In the genomic region with DNA sequence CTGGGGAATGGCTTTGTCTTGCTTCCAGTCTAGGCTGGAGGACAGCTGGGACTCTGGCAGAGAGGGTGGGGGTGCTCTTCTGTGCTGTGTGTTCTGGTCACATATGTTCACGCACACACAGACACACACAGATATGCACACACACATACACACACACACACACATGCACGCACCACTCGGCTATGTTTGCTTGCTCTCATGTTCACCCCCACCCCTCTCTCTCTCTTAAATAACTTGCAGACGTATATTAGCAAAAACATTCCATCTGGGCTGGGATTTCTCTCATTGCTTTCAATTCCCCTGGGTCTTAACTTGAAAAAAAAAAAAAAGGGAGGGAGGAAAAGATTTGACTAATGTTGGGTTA, we compare ENCODE assay signal across 10 mouse cellular contexts. TPM values are rescaled to one million over a fixed set of nuclear protein-coding genes. Genes with fewer than 3 reads are reported as not detected.
DNase-seq lines count a peak whose midpoint lies in the region; ATAC-seq and TF ChIP-seq lines count a peak whose summit lies in the region.
"Had no signal": no experiment of that assay in that cellular context is flagged by ENCODE, and none has a peak within 500 bp of the region (broad histone marks: within the 10 kb centered on the region; RNA-seq: fewer than 3 reads in every experiment).

No protein-coding gene starts in this region.

- no peak overlapping the region for H3K4me3 ChIP-seq in forebrain, embryonic 13.5 days
- no peak overlapping the region for H3K4me3 ChIP-seq in forebrain, embryonic 12.5 days (replicated peaks)
- no peak overlapping the region for H3K4me3 ChIP-seq in lung, embryonic 14.5 days (ENCODE audit: low read depth, low read length)
- H3K4me3 ChIP-seq in hindbrain, embryonic 15.5 days: no peak overlapping the region
- no peak overlapping the region for H3K4me3 ChIP-seq in small intestine, adult 2 months (ENCODE audit: low read depth, low read length)

- peak; percentile 36; the same call in 1 of the 2 replicates for ATAC-seq in forebrain, embryonic 13.5 days
- ATAC-seq in forebrain, embryonic 12.5 days (ENCODE audit: low FRiP score): no peak
- peak; percentile 79 for ATAC-seq in lung, embryonic 14.5 days (ENCODE audit: insufficient read depth)
- 0 out of 2 replicates have a peak, but pooled peaks have one; percentile 39 for ATAC-seq in hindbrain, embryonic 15.5 days (ENCODE audit: low FRiP score, low read depth)

- no peaks in the 10 kb centered on the region for H3K36me3 ChIP-seq in forebrain, embryonic 13.5 days (ENCODE audit: poor library complexity, severe bottlenecking)
- no peaks in the 10 kb centered on the region for H3K36me3 ChIP-seq in forebrain, embryonic 12.5 days (replicated peaks)
- H3K36me3 ChIP-seq in lung, embryonic 14.5 days (ENCODE audit: insufficient read depth): no peaks in the 10 kb centered on the region
- no peaks in the 10 kb centered on the region for H3K36me3 ChIP-seq in hindbrain, embryonic 15.5 days
- no peaks in the 10 kb centered on the region for H3K36me3 ChIP-seq in small intestine, adult 2 months (ENCODE audit: control insufficient read depth, insufficient read depth, low read length)

- TF ChIP-seq POLR2A in small intestine, adult 2 months (IDR thresholded peaks at IDR 0.05; ENCODE audit: low read depth, low read length): no peak

- WGBS in forebrain, embryonic 13.5 days: 46% methylated on average over 4 of the region's 4 CpGs
- 38% methylated on average over 4 of the region's 4 CpGs for WGBS in forebrain, embryonic 12.5 days
- whole genome bisulfite sequencing in lung, embryonic 14.5 days: 12% methylated on average over 4 of the region's 4 CpGs
- 46% methylated on average over 4 of the region's 4 CpGs for WGBS in hindbrain, embryonic 15.5 days
- WGBS in small intestine, adult 2 months: 67% methylated on average over 4 of the region's 4 CpGs

- H3K9me3 ChIP-seq in forebrain, embryonic 13.5 days (replicated peaks): no peaks in the 10 kb centered on the region
- no peaks in the 10 kb centered on the region for H3K9me3 ChIP-seq in forebrain, embryonic 12.5 days
- no peaks in the 10 kb centered on the region for H3K9me3 ChIP-seq in lung, embryonic 14.5 days (ENCODE audit: low read depth, low read length)
- no peaks in the 10 kb centered on the region for H3K9me3 ChIP-seq in hindbrain, embryonic 15.5 days

- H3K27ac ChIP-seq in forebrain, embryonic 13.5 days: peak overlapping the region; percentile 41
- H3K27ac ChIP-seq in forebrain, embryonic 12.5 days: no peak overlapping the region
- peak overlapping the region; percentile 91 for H3K27ac ChIP-seq in lung, embryonic 14.5 days (ENCODE audit: low read depth)
- H3K27ac ChIP-seq in hindbrain, embryonic 15.5 days (replicated peaks): no peak overlapping the region
- 0 out of 2 replicates have a peak overlapping the region, but pooled peaks have one; percentile 19 for H3K27ac ChIP-seq in small intestine, adult 2 months (ENCODE audit: insufficient read depth, low read depth, low read length)

- peak; percentile 79 for DNase-seq in lung, embryonic 14.5 days
- no peak for DNase-seq in lung, postnatal 14 days
- DNase-seq in cerebellum, postnatal 4 days (ENCODE audit: low spot score in 2 of 2): no peak
- DNase-seq in cerebellum, adult 9-11 months: no peak
- DNase-seq: liver; spleen, adult 18-20 months had no signal

- no peak overlapping the region for H3K4me2 ChIP-seq in forebrain, embryonic 13.5 days
- H3K4me2 ChIP-seq in forebrain, embryonic 12.5 days: no peak overlapping the region
- H3K4me2 ChIP-seq in lung, embryonic 14.5 days: no peak overlapping the region
- H3K4me2 ChIP-seq in hindbrain, embryonic 15.5 days: no peak overlapping the region

- peaks cover 6% of the 10 kb centered on the region; the same call in 1 of the 2 replicates for H3K27me3 ChIP-seq in forebrain, embryonic 13.5 days
- H3K27me3 ChIP-seq in forebrain, embryonic 12.5 days: peaks cover 23% of the 10 kb centered on the region; the same call in 1 of the 2 replicates
- H3K27me3 ChIP-seq in lung, embryonic 14.5 days (ENCODE audit: insufficient read depth, low read length): no peaks in the 10 kb centered on the region
- no peaks in the 10 kb centered on the region for H3K27me3 ChIP-seq in hindbrain, embryonic 15.5 days
- no peaks in the 10 kb centered on the region for H3K27me3 ChIP-seq in small intestine, adult 2 months (ENCODE audit: control insufficient read depth, insufficient read depth, low read length)

- no peak overlapping the region for H3K9ac ChIP-seq in forebrain, embryonic 13.5 days
- H3K9ac ChIP-seq in forebrain, embryonic 12.5 days: no peak overlapping the region
- no peak overlapping the region for H3K9ac ChIP-seq in lung, embryonic 14.5 days
- no peak overlapping the region for H3K9ac ChIP-seq in hindbrain, embryonic 15.5 days

- H3K4me1 ChIP-seq in forebrain, embryonic 13.5 days: peaks cover 15% of the 10 kb centered on the region
- H3K4me1 ChIP-seq in forebrain, embryonic 12.5 days: peaks cover 22% of the 10 kb centered on the region
- peaks cover 23% of the 10 kb centered on the region for H3K4me1 ChIP-seq in lung, embryonic 14.5 days (ENCODE audit: insufficient read depth)
- H3K4me1 ChIP-seq in hindbrain, embryonic 15.5 days (replicated peaks): peaks cover 8% of the 10 kb centered on the region
- H3K4me1 ChIP-seq in small intestine, adult 2 months (ENCODE audit: control insufficient read depth, insufficient read depth, insufficient read length, low read length): peaks cover 8% of the 10 kb centered on the region; the same call in 1 of the 2 replicates

- TF ChIP-seq CTCF in lung, embryonic 14.5 days (IDR thresholded peaks at IDR 0.05; ENCODE audit: low read depth): no peak
- no peak for TF ChIP-seq CTCF in small intestine, adult 2 months (IDR thresholded peaks at IDR 0.05; ENCODE audit: extremely low read depth, insufficient read length, insufficient replicate concordance, low read depth, low read length)

RNA-seq across cellular contexts. Expression of a gene that starts 45.3 kb away (rescaled TPM):
- 25.6 and 29.9 TPM in 2 replicates for polyA plus RNA-seq in forebrain, embryonic 13.5 days (2015; fragmentation: Nextera tagmentation; extraction: Ambion mirVana)
- polyA plus RNA-seq in forebrain, embryonic 12.5 days (2016; fragmentation: Nextera tagmentation; extraction: Ambion mirVana): 30.1 and 31.6 TPM in 2 replicates
- polyA plus RNA-seq in lung, embryonic 14.5 days (2014; fragmentation: Nextera tagmentation; extraction: Ambion mirVana): 18.0 and 19.3 TPM in 2 replicates
- 32.5 and 35.3 TPM in 2 replicates for polyA plus RNA-seq in hindbrain, embryonic 15.5 days (2015; fragmentation: Nextera tagmentation; extraction: Ambion mirVana)
- 4.7 and 8.8 TPM in 2 replicates for polyA plus RNA-seq in small intestine, adult 2 months (2012; rRNA removed)

Comparison
In these comparisons a context has a peak if more than half of its experiments do, and no peak if none do; other contexts are left out.
1. H3K27ac ChIP-seq: peak in forebrain, embryonic 13.5 days (single experiment), lung, embryonic 14.5 days (single experiment) and small intestine, adult 2 months (single experiment); none in forebrain, embryonic 12.5 days (single experiment) and hindbrain, embryonic 15.5 days (single experiment).